Mouse (Mus musculus): Measurements from ENCODE around the gene Mcts1.

Gene Mcts1

GRCm38 (mm10) chrX:38600177-38600994, at the start of gene Mcts1:
TSS of gene Mcts1 (plus strand) at chrX:38600578.
- DNase-seq (ENCODE audit: low spot score): peak; percentile 88

- no peak for DNase-seq (ENCODE audit: low spot score)
Observed at GRCm38 (mm10) chrX:38553255-38553654, 47.1 kb upstream of the Mcts1 start.

- peak; percentile 4 for DNase-seq (ENCODE audit: low spot score)
Observed at GRCm38 (mm10) chrX:38563941-38564541, 36.3 kb upstream of the Mcts1 start.

- DNase-seq (ENCODE audit: low spot score): peak; percentile 86
Observed at GRCm38 (mm10) chrX:38564542-38565175, 35.7 kb upstream of the Mcts1 start.

- no peak for DNase-seq (ENCODE audit: low spot score)
Observed at GRCm38 (mm10) chrX:38565176-38565542, 35.2 kb upstream of the Mcts1 start.

- DNase-seq (ENCODE audit: low spot score): no peak
Observed at GRCm38 (mm10) chrX:38566521-38567205, 33.7 kb upstream of the Mcts1 start.

- no peak for DNase-seq (ENCODE audit: low spot score)
Observed at GRCm38 (mm10) chrX:38576078-38576477, 24.3 kb upstream of the Mcts1 start, which contains the start of gene Cul4b. TSS of gene Cul4b (minus strand) at chrX:38576196.

- DNase-seq (ENCODE audit: low spot score): no peak
Observed at GRCm38 (mm10) chrX:38581140-38581539, 19.2 kb upstream of the Mcts1 start.

- no peak for DNase-seq (ENCODE audit: low spot score)
Observed at GRCm38 (mm10) chrX:38583261-38583660, 17.1 kb upstream of the Mcts1 start.

- peak; percentile 57 for DNase-seq (ENCODE audit: low spot score)
Observed at GRCm38 (mm10) chrX:38589827-38590226, 10.6 kb upstream of the Mcts1 start.

GRCm38 (mm10) chrX:38591749-38592148, 8.6 kb upstream of the Mcts1 start:
- no peak for DNase-seq (ENCODE audit: low spot score)

GRCm38 (mm10) chrX:38593180-38593889, 7.0 kb upstream of the Mcts1 start:
- no peak for DNase-seq (ENCODE audit: low spot score)

- DNase-seq (ENCODE audit: low spot score): peak; percentile 17
Observed at GRCm38 (mm10) chrX:38600995-38601369, 604 bp downstream of the Mcts1 start.

GRCm38 (mm10) chrX:38634801-38635637, 34.6 kb downstream of the Mcts1 start, which contains the start of gene C1galt1c1:
TSS of gene C1galt1c1 (minus strand) at chrX:38635087.
- peak; percentile 89 for DNase-seq (ENCODE audit: low spot score)

- no peak for DNase-seq (ENCODE audit: low spot score)
Observed at GRCm38 (mm10) chrX:38635638-38635931, 35.2 kb downstream of the Mcts1 start.

- DNase-seq (ENCODE audit: low spot score): no peak
Observed at GRCm38 (mm10) chrX:38641435-38641834, 41.1 kb downstream of the Mcts1 start.

- DNase-seq (ENCODE audit: low spot score): no peak
Observed at GRCm38 (mm10) chrX:38642183-38642582, 41.8 kb downstream of the Mcts1 start.

- DNase-seq (ENCODE audit: low spot score): no peak
Observed at GRCm38 (mm10) chrX:38650404-38651039, 50.1 kb downstream of the Mcts1 start.

GRCm38 (mm10) chrX:38651167-38651566, 50.8 kb downstream of the Mcts1 start:
- no peak for DNase-seq (ENCODE audit: low spot score)

- DNase-seq (ENCODE audit: low spot score): no peak
Observed at GRCm38 (mm10) chrX:38653181-38653580, 52.8 kb downstream of the Mcts1 start.

GRCm38 (mm10) chrX:38654681-38655080, 54.3 kb downstream of the Mcts1 start:
- DNase-seq (ENCODE audit: low spot score): no peak
